Mouse (Mus musculus): Measurements from ENCODE around the gene Naa38.

Naa38 gene

DNA sequence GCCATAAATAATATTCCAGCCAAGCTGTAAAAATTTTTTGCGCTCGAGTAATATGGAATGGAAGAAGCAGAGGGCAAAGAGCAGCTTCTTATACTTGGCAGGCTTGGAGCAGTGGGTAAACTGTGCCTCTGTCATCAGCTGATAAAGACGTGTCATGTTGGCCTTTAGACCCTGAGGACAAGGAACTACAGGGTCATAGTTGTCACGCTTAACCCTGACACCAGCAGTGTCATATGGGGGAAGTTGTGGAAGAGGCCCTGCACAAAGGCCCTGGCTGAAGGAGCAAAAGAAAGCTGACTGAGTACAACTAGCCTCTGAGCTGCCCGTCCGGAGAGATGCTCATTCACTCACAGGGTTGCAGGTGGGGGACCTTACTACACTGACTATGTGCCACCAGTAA lies 28.6 kb downstream of the Naa38 start:
- in situ Hi-C loops (cut with MboI, MseI): no loop called here

DNA sequence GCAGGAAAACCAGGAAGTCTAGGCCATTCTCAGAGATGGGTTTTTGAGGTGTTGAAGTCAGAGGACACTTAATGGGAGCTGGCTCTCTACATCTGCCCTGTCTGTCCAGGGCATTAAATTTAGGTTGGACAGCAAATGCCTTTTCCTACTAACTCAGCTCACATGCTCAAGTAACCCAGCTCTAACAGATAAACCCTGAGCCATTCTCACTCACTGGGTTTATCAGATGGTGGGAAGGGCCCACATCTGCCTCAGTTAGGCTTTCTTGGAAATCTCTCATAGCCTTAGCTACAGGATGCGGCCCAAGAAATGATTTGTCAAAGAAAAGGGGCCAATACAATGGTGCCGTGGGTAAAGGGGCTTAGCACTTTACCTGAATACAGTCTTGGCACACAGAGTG lies 31.0 kb downstream of the Naa38 start:
- in situ Hi-C loops (cut with MboI, MseI): no loop called here

DNA sequence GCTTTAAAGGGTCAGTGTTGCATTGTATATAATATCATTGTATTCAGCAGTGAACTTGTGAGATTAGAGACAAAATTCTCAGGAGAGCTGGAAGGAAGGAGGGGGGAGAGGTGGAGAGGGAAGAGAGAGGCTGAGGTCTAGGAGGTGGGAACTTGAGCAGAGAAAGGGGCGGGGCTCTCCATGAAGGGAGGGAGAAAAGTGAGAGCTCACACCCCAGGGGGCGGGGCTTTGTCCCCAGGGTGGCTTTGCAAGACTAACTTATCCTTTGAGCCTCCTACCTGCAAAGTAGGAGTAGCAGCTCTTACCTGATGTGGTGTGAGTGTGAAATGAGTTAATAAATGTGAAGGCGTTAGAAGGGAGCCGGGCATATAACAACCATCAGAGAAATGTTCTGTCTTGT lies 33.5 kb downstream of the Naa38 start:
- in situ Hi-C loops (cut with MboI, MseI): no loop called here

DNA sequence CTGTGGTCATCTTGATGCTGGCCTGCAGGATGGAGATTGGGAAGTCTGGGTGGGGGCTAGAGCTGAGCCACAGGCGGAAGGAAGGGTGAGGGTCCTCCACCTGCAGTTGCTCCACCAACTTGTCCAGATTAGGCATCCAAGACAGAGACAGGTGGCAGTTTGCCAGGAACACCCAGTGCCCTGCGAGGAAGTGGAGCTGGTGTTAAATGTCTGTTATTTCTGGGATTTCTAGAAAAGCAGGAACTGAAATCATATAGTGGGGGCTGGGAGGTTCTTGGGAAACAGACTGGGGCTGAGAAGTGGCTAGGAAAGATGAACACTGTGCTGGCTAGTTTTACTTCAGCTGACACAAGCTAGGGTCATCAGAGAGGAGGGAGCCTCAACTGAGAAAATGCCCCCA lies 34.0 kb downstream of the Naa38 start:
- in situ Hi-C loops (cut with MboI, MseI): no loop called here

DNA sequence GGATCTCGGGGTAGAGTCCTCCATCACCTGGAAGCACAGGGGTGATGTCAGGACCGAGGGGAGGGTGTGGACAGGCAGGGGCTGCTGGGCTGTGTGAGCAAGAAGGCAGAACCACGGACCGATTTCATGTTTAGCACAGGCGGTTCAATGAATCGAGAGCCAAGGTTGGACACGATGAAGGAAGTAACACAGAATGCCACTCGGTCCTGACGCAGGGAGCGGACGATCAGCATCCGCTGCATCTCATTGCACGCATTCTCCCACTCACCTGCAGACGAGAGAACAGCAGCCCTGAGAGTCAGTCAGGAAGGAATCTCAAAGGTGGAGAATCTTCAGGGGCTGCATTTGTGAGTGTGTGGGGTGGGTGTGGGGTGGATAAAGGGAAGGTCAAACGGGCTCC lies 35.3 kb downstream of the Naa38 start:
- in situ Hi-C loops (cut with MboI, MseI): loop anchor here (5.0 to 10.0 kb wide), 3 partner anchors 33 to 173 kb away; partner anchors contain the start of genes Cyb5d1 (in 1 of the 2), Naa38 (in 1 of the 2) and Tmem88 (in 1 of the 2)

DNA sequence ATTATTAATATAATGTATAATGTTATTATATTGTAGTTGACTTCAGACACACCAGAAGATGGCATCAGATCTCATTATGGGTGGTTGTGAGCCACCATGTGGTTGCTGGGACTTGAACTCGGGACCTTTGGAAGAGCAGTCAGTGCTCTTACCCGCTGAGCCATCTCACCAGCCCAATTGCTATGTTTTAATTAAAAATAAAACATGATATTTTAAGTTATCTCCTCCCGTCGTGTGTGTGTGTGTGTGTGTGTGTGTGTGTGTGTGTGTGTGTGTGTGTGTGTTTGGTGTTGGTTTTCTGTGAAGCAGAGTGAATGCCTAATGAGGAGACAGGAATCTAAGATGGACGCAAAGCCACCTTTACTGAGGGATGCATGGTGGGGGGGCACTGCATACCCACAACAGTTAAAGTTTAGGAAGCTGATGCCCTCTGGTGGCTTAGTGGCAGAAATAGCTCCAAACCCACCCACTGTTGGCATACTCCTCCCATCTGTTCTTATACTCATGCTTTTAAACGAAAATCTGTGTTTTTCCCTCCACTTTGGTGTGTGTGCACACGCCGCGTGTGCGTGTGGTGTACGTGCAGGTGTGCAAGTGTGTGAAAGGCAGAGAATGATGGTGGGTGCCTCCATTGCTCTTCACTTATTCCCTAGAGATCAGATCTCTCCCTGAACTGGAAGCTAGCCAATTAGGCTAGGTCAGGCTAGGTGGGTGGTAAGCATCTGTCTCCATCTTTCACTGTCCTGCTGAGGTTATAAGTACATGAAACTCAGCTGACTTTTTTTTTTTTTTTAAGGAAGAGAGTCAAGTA lies 36.7 kb downstream of the Naa38 start:
- in situ Hi-C loops (cut with MboI, MseI): loop anchor here (5.0 to 10.0 kb wide), 3 partner anchors 35 to 175 kb away; partner anchors contain the start of genes Cyb5d1 (in 1 of the 2), Naa38 (in 1 of the 2) and Tmem88 (in 1 of the 2)

DNA sequence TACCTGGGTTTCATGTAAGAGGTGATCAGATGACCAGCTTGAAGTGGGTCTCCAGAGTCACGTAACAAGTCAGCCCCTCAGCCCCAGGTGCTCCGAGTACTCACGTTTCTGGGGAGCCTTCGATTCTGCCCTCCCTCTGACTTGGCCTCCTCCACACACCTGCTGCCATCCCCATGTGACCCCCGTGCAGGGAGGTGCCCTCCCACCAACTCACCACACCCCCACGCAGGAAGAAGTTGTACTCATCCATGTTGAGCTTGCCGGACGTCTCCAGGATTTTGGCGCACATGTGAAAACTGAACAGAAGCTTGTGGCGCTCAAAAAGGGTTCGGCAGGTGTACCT lies 37.3 kb downstream of the Naa38 start:
- in situ Hi-C loops (cut with MboI, MseI): loop anchor here (5.0 to 10.0 kb wide), 3 partner anchors 35 to 175 kb away; partner anchors contain the start of genes Cyb5d1 (in 1 of the 2), Naa38 (in 1 of the 2) and Tmem88 (in 1 of the 2)

DNA sequence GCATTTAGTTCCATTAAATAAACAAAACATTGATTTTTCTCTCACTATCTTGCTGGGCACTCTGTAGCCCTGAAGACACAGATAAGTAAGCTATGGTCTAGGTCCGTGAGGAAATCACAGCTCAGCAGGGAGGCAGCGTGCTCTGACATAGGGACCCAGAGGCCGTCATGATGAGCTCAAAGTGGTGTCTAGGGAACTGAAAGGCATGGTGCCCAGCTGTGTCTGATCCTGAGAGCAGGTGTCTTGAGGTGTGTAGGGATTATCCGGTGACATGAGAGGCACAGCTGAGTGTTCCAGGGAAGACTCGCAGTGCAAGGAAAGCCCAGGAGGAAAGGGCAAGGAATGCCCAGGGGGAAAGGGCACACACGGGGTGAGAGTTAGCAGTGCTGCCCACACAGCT lies 37.9 kb downstream of the Naa38 start:
- in situ Hi-C loops (cut with MboI, MseI): loop anchor here (5.0 to 10.0 kb wide), 3 partner anchors 36 to 176 kb away; partner anchors contain the start of genes Cyb5d1 (in 1 of the 2), Naa38 (in 1 of the 2) and Tmem88 (in 1 of the 2)

DNA sequence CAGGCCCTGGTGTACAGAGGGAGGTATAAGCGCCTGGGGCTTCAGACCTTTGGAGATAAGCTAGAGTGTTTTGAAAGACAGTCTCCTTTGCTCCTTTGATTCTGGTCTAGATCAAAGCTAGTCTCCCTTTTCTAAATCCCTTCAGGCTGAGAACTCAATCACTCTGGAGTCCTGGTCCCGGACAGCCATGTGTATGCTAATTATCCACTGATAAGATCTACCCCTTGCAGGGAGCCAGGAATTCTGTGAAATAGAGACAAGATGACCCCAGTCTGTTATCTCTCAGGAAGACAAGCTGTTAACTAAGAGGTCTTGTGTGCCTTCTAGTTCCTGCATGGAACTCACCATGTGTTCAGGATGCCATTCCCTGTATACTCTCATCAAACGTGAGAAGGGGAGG lies 42.0 kb downstream of the Naa38 start:
- in situ Hi-C loops (cut with MboI, MseI): loop anchor here (5.0 to 10.0 kb wide), 3 partner anchors 35 to 85 kb away; no protein-coding TSS in a partner anchor

DNA sequence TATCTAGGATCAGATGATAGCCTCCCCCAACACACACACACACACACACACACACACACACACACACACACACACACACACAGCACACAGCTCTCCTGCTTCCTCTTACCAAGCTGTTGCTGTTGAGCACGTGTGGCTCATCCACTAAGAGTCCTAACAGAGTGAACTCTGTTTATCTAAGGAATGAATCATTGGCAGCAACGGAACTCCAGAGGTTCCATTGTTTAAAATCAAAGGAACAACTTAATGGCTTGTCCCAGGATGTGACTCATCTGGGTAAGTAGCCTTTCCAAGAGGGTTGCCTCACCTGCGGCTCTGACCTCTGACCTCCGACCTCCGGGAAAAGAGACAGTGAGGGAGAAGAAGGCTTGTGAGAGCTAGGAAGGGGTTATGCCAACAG lies 48.0 kb downstream of the Naa38 start:
- in situ Hi-C loops (cut with MboI, MseI): loop anchor here in 1 of 2 experiments (10.0 kb wide), 1 partner anchor 741 kb away; no protein-coding TSS in a partner anchor
